Mouse (Mus musculus) myocyte (in vitro differentiated cells): ENCODE measurements around the gene Hoxc10. TPM values are rescaled to one million over a fixed set of nuclear protein-coding genes. Genes with fewer than 3 reads are reported as not detected.
A peak's percentile ranks its signal among the peaks of the same experiment; 100 is the strongest.

Source experiments
- H3K27me3 ChIP-seq: one replicate; pipeline ENCODE4 v1.6.1; 2011; ENCODE audit not compliant: control insufficient read depth, insufficient read depth, insufficient read length
- H3K36me3 ChIP-seq: one replicate; pipeline ENCODE4 v1.6.1; 2011; ENCODE audit not compliant: control insufficient read depth, insufficient read depth
- H3K4me2 ChIP-seq: one replicate; pipeline ENCODE4 v1.6.1; 2011; ENCODE audit warnings: low read depth, control low read depth
- H3K4me3 ChIP-seq: one replicate; pipeline ENCODE4 v1.5.1; 2011; ENCODE audit warnings: mild to moderate bottlenecking, control low read depth, moderate library complexity
- H3K79me2 ChIP-seq: one replicate; pipeline ENCODE4 v1.6.1; 2011; ENCODE audit not compliant: control insufficient read depth, insufficient read depth
- H3ac ChIP-seq: one replicate; pipeline ENCODE4 v1.6.1; 2011; ENCODE audit not compliant: control insufficient read depth, insufficient read length
- CEBPB ChIP-seq: IDR thresholded peaks from 2 replicates; pipeline ENCODE4 v1.6.1; 2011; ENCODE audit warnings: mild to moderate bottlenecking, moderate library complexity; ENCODE audit not compliant: poor library complexity, insufficient read depth, severe bottlenecking
- E2F4 ChIP-seq: IDR thresholded peaks from one replicate; pipeline ENCODE4 v1.6.1; 2011; ENCODE audit warnings: mild to moderate bottlenecking, control low read depth, moderate library complexity; ENCODE audit not compliant: insufficient read depth
- MAX ChIP-seq: IDR thresholded peaks from one replicate; pipeline ENCODE4 v1.6.1; 2011; ENCODE audit warnings: low read depth, mild to moderate bottlenecking, control low read depth
- MYOD1 ChIP-seq, 3 experiments: IDR thresholded peaks; one replicate each; pipeline ENCODE4 v1.6.1; 2011; ENCODE audit warnings: control low read depth in 2 of 3, low read depth in 2 of 3, mild to moderate bottlenecking in 2 of 3, moderate library complexity in 1 of 3; ENCODE audit not compliant: insufficient read length in 2 of 3, control insufficient read depth in 1 of 3
- MYOG ChIP-seq, 3 experiments: IDR thresholded peaks; one replicate each; pipeline ENCODE4 v1.6.1; 2011; ENCODE audit warnings: control low read depth in 2 of 3, low read depth in 2 of 3, mild to moderate bottlenecking in 2 of 3; ENCODE audit not compliant: insufficient read length in 2 of 3, control insufficient read depth in 1 of 3, insufficient read depth in 1 of 3
- POLR2A ChIP-seq: IDR thresholded peaks from one replicate; pipeline ENCODE4 v1.6.1; 2011; ENCODE audit warnings: low read depth, mild to moderate bottlenecking, control low read depth, moderate library complexity; ENCODE audit not compliant: insufficient read length
- POLR2AphosphoS2 ChIP-seq: IDR thresholded peaks from one replicate; pipeline ENCODE4 v1.6.1; 2011; ENCODE audit warnings: low read depth, control low read depth; ENCODE audit not compliant: insufficient read length
- REST ChIP-seq: IDR thresholded peaks from one replicate; pipeline ENCODE4 v1.6.1; 2011; ENCODE audit warnings: mild to moderate bottlenecking, control low read depth, moderate library complexity; ENCODE audit not compliant: insufficient read depth, insufficient read length
- SRF ChIP-seq: IDR thresholded peaks from one replicate; pipeline ENCODE4 v1.6.1; 2011; ENCODE audit warnings: low read depth; ENCODE audit not compliant: control insufficient read depth, insufficient read length
- TCF12 ChIP-seq: IDR thresholded peaks from one replicate; pipeline ENCODE4 v1.6.1; 2011; ENCODE audit warnings: mild to moderate bottlenecking, control low read depth; ENCODE audit not compliant: poor library complexity, insufficient read depth, severe bottlenecking
- TCF3 ChIP-seq: IDR thresholded peaks from one replicate; pipeline ENCODE4 v1.6.1; 2011; ENCODE audit warnings: low read depth, control low read depth; ENCODE audit not compliant: insufficient read length
- USF1 ChIP-seq: IDR thresholded peaks from one replicate; pipeline ENCODE4 v1.6.1; 2011; ENCODE audit warnings: low read depth, mild to moderate bottlenecking, control low read depth, moderate library complexity
- polyA plus RNA-seq: library from polyadenylated mRNA; unstranded; fragments of >200 nt; fragmentation: generic; extraction: Trizol; gene quantifications from one replicate; pipeline ENCODE4 v1.2.1, GENCODE M21; 2012; ENCODE audit warnings: missing spikeins

Hoxc10 gene
- polyA plus RNA-seq, 1 experiment, result 43.5 TPM

DNA sequence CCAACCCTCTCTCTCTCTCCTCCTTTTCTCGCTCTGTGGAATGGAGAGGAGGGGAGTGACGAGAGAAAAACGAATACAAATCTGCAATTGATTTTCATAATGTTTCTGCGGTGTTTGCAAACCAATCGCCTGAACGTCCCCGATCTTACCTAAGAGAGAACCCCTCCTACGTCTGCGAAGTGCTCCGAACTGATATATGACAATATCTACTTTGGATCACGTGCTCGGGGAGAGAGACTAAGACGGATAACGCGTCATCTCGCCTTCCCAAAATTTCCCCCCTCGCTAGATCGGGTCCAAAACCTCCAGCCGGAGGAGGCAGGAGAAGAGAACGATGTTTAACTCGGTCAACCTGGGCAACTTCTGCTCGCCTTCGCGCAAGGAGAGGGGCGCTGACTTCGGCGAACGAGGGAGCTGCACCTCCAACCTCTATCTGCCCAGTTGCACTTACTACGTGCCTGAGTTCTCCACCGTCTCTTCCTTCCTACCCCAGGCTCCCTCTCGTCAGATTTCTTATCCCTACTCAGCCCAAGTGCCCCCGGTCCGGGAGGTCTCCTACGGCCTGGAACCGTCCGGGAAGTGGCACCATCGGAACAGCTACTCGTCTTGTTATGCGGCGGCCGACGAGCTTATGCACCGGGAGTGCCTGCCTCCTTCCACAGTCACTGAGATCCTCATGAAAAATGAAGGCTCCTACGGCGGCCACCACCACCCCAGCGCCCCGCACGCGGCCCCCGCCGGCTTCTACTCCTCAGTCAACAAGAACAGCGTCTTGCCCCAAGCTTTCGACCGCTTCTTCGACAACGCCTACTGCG is 12.2 kb upstream of the Hoxc10 start, which contains the start of gene Hoxc11:
TSS of gene Hoxc11 (plus strand) at position 236 of the 815 bp plus-strand sequence.
- peak within 1 kb of the TSS; percentile 79 for H3ac ChIP-seq
- H3K4me3 ChIP-seq, result peak within 1 kb of the TSS; percentile 91
- no peaks in the 10 kb centered on the region for H3K27me3 ChIP-seq
- TF ChIP-seq USF1 (peak; percentile 94), SRF (no peak), POLR2A (peak; percentile 68), POLR2AphosphoS2 (peak; percentile 85)
- no peaks in the 10 kb centered on the region for H3K36me3 ChIP-seq
- peaks cover 73% of the 10 kb centered on the region for H3K79me2 ChIP-seq
- H3K4me2 ChIP-seq, result peak within 1 kb of the TSS; percentile 100

DNA sequence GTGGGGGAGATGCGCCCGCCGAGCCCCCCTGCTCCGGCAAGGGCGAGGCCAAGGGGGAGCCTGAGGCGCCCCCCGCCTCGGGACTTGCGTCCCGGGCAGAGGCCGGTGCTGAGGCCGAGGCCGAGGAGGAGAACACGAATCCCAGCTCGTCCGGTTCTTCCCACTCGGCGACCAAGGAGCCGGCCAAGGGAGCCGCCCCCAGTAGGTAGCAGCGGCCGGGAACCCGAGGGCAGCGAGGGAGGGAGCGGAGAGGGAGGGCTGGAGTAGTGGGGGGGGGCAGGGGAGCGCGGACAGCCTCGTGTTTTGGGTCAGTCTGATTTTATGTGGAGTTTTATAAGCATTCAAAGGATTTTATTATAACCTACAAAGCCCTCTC is 11.6 kb upstream of the Hoxc10 start:
- Histone ChIP-seq H3K79me2 (peaks cover 74% of the 10 kb centered on the region), H3K4me2 (peak overlapping the region; percentile 100), H3K27me3 (no peaks in the 10 kb centered on the region), H3ac (peak overlapping the region; percentile 79), H3K36me3 (no peaks in the 10 kb centered on the region), H3K4me3 (peak overlapping the region; percentile 91)
- TF ChIP-seq E2F4 (no peak), POLR2AphosphoS2 (no peak), SRF (no peak), TCF3 (no peak), USF1 (no peak), CEBPB (no peak), MYOG (IDR thresholded peaks at IDR 0.05; ENCODE audit: control insufficient read depth in 1 of 3, insufficient read depth in 1 of 3, insufficient read length in 2 of 3, low read depth in 2 of 3) (peak in 1 of 3 experiments; percentile 43), REST (no peak), POLR2A (peak; percentile 0), TCF12 (no peak), MYOD1 (IDR thresholded peaks at IDR 0.05; ENCODE audit: control insufficient read depth in 1 of 3, insufficient read length in 2 of 3, low read depth in 2 of 3) (no peak), MAX (no peak)

DNA sequence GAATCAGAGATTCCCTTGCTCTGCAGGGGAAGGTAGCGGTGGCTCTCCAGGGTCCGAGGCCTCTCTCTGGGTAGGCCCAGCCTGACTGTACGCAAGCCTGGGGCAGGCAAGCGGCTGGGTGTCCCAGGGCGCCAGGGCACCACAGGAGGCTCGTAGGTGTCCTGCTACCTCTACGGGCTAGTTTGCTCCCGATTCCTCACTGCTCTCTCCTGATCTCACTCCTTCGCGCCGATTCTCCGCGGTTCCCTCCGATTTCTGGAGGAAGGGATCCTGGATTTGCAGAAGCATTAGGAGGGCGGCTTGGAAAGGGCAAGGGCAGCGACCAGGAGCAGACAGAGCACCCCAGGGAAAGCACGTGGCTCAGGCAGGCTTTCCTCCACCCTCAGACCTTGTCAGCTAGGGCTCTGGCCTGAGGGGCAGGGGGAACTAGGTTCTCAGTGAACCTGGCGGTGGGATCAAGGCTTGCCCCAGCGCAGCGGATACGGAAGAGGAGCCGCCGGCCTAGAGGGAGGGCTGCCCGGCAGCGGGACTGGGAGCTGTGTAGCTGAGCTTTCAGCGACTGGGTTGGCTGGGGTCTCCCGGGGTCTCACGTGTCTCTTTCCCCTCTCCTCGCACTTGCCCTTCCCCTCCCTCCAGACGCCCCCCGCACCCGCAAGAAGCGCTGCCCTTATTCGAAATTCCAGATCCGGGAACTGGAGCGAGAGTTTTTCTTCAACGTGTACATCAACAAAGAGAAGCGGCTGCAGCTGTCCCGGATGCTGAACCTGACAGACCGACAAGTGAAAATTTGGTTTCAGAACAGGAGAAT is 10.6 kb upstream of the Hoxc10 start:
- Histone ChIP-seq H3K4me2 (peak overlapping the region; percentile 100), H3K4me3 (peak overlapping the region; percentile 91), H3K36me3 (no peaks in the 10 kb centered on the region), H3K27me3 (no peaks in the 10 kb centered on the region), H3K79me2 (peaks cover 82% of the 10 kb centered on the region), H3ac (peak overlapping the region; percentile 79)
- peak in 2 of 3 experiments; percentile 19 to 38 for TF ChIP-seq MYOD1 (IDR thresholded peaks at IDR 0.05; ENCODE audit: control insufficient read depth in 1 of 3, insufficient read length in 2 of 3, low read depth in 2 of 3)
- no peak for TF ChIP-seq TCF12
- no peak for TF ChIP-seq TCF3
- TF ChIP-seq POLR2A, result peak; percentile 64
- peak in 1 of 3 experiments; percentile 42 for TF ChIP-seq MYOG (IDR thresholded peaks at IDR 0.05; ENCODE audit: control insufficient read depth in 1 of 3, insufficient read depth in 1 of 3, insufficient read length in 2 of 3, low read depth in 2 of 3)
- peak; percentile 82 for TF ChIP-seq POLR2AphosphoS2
- no peak for TF ChIP-seq E2F4

DNA sequence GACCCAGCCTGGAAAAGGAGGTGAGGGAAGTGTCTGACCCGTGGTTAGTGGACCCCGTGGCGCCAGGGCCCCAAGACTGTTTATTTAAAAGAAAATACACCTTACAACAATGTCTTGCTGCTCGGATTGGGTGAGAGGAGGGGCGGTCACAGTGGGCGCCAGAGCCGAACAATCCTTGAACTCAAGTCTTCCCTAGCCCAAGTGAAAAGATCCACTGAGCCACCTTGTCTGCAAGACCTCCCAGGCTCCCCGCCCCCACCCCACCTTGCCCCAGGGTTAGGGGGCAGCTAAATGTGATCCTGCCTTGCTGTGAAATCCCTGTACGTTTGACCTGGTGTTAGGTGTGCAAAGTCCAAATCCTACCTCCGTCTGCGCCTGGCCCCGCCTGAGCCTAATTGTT is 9.7 kb upstream of the Hoxc10 start:
- TF ChIP-seq E2F4, result no peak
- peak; percentile 13 for TF ChIP-seq POLR2AphosphoS2
- Histone ChIP-seq H3K27me3 (no peaks in the 10 kb centered on the region), H3K36me3 (no peaks in the 10 kb centered on the region), H3K79me2 (peaks cover 84% of the 10 kb centered on the region), H3K4me2 (peak overlapping the region; percentile 100), H3ac (peak overlapping the region; percentile 79), H3K4me3 (peak overlapping the region; percentile 91)

DNA sequence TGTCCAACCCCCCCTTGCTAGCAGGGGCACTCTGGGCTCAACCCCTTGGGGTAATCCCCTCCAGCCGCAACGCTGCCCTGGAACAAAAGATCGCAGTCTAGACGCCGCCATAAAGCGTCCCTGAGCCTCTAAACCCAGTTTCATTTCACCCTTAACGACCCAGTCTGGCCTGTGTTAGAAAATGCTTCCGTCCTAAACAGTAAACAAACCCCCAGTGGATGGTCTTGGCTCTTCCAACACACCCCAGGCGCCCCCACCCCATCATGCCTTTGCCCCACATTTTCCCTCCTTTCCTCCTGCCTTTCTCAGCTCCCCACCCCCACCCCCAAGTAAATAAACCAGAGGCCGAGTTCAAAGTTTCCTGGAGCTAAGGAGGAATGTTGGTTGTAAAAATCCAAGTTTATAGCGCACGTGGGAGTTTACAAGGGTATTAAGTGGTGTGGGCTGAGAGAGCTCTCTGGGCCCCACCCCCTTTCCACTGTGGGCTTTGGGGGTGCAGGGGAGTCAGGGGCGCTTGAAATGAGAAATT is 6.9 kb upstream of the Hoxc10 start:
- Histone ChIP-seq H3K27me3 (no peaks in the 10 kb centered on the region), H3K36me3 (no peaks in the 10 kb centered on the region), H3K79me2 (peaks cover 98% of the 10 kb centered on the region), H3ac (peak overlapping the region; percentile 27), H3K4me3 (peak overlapping the region; percentile 85), H3K4me2 (peak overlapping the region; percentile 100)
- peak; percentile 60 for TF ChIP-seq POLR2AphosphoS2
- no peak for TF ChIP-seq USF1
- no peak for TF ChIP-seq TCF12
